Mouse (Mus musculus): ENCODE data around the gene C2cd5. TPM values are rescaled to one million over a fixed set of nuclear protein-coding genes. Genes with fewer than 3 reads are reported as not detected.
"Not testable (repeated sequence)": the region's sequence is repeated elsewhere in the genome, so short reads cannot be mapped to it uniquely, and the experiment has no call there.

Gene C2cd5
- polyA plus RNA-seq, 1 experiment from 2014 or later = 25.0 TPM

- WGBS = 91% methylated on average over 15 of the region's 15 CpGs
- H3K9me3 ChIP-seq (ENCODE audit: control insufficient read depth, low read length) = no peaks in the 10 kb centered on the region
- DNase-seq (ENCODE audit: low spot score) (no peak), ATAC-seq (replicated peaks; ENCODE audit: low FRiP score) (no peak)
- H3K9ac ChIP-seq (ENCODE audit: low read depth, low read length) = no peak overlapping the region
- no peak overlapping the region for H3K27ac ChIP-seq (ENCODE audit: low read depth, low read length)
- H3K4me2 ChIP-seq = no peak overlapping the region
- no peak overlapping the region for H3K4me3 ChIP-seq (ENCODE audit: low read depth, low read length)
- H3K27me3 ChIP-seq (replicated peaks; ENCODE audit: control insufficient read depth, insufficient read depth, low read length) = no peaks in the 10 kb centered on the region
- H3K36me3 ChIP-seq (ENCODE audit: control insufficient read depth, insufficient read depth, low read length) = no peaks in the 10 kb centered on the region; the same call in 1 of the 2 replicates
- no peaks in the 10 kb centered on the region for H3K4me1 ChIP-seq (replicated peaks; ENCODE audit: control insufficient read depth, insufficient read depth, low read length)
These were observed 87.3 kb downstream of the C2cd5 start for GRCm38 (mm10) chr6:143012513-143013215.

- no peaks in the 10 kb centered on the region for H3K27me3 ChIP-seq (replicated peaks; ENCODE audit: control insufficient read depth, insufficient read depth, low read length)
These were observed 91.1 kb downstream of the C2cd5 start for GRCm38 (mm10) chr6:143008865-143009264.

GRCm38 (mm10) chr6:143005209-143005608, 94.7 kb downstream of the C2cd5 start:
- not testable (repeated sequence) for H3K9ac ChIP-seq (ENCODE audit: low read depth, low read length); H3K9me3 ChIP-seq (ENCODE audit: control insufficient read depth, low read length); H3K36me3 ChIP-seq (ENCODE audit: control insufficient read depth, insufficient read depth, low read length); H3K4me1 ChIP-seq (replicated peaks; ENCODE audit: control insufficient read depth, insufficient read depth, low read length); H3K27me3 ChIP-seq (replicated peaks; ENCODE audit: control insufficient read depth, insufficient read depth, low read length); ATAC-seq (replicated peaks; ENCODE audit: low FRiP score); H3K4me2 ChIP-seq; DNase-seq (ENCODE audit: low spot score); H3K4me3 ChIP-seq (ENCODE audit: low read depth, low read length); H3K27ac ChIP-seq (ENCODE audit: low read depth, low read length)
- 88% methylated on average over 9 of the region's 9 CpGs for WGBS

More at GRCm38 (mm10) chr6:143008865-143009264, 91.1 kb downstream of the C2cd5 start:
- WGBS = 83% methylated on average over 5 of the region's 5 CpGs
- Histone ChIP-seq H3K27ac (ENCODE audit: low read depth, low read length) (no peak overlapping the region), H3K4me1 (replicated peaks; ENCODE audit: control insufficient read depth, insufficient read depth, low read length) (no peaks in the 10 kb centered on the region), H3K4me2 (no peak overlapping the region), H3K9me3 (ENCODE audit: control insufficient read depth, low read length) (no peaks in the 10 kb centered on the region), H3K36me3 (ENCODE audit: control insufficient read depth, insufficient read depth, low read length) (no peaks in the 10 kb centered on the region; the same call in 1 of the 2 replicates), H3K4me3 (ENCODE audit: low read depth, low read length) (no peak overlapping the region), H3K9ac (ENCODE audit: low read depth, low read length) (no peak overlapping the region)
- DNase-seq (ENCODE audit: low spot score) (no peak), ATAC-seq (replicated peaks; ENCODE audit: low FRiP score) (no peak)

- no peaks in the 10 kb centered on the region for H3K27me3 ChIP-seq (replicated peaks; ENCODE audit: control insufficient read depth, insufficient read depth, low read length)
- no peak overlapping the region for H3K4me3 ChIP-seq (ENCODE audit: low read depth, low read length)
- no peak overlapping the region for H3K9ac ChIP-seq (ENCODE audit: low read depth, low read length)
- no peaks in the 10 kb centered on the region for H3K4me1 ChIP-seq (replicated peaks; ENCODE audit: control insufficient read depth, insufficient read depth, low read length)
- H3K36me3 ChIP-seq (ENCODE audit: control insufficient read depth, insufficient read depth, low read length) = no peaks in the 10 kb centered on the region; the same call in 1 of the 2 replicates
- ATAC-seq (replicated peaks; ENCODE audit: low FRiP score) (no peak), DNase-seq (ENCODE audit: low spot score) (no peak)
- no peak overlapping the region for H3K4me2 ChIP-seq
- H3K27ac ChIP-seq (ENCODE audit: low read depth, low read length) = no peak overlapping the region
- H3K9me3 ChIP-seq (ENCODE audit: control insufficient read depth, low read length) = no peaks in the 10 kb centered on the region
- 75% methylated on average over 9 of the region's 9 CpGs for WGBS
These were observed 95.1 kb downstream of the C2cd5 start for GRCm38 (mm10) chr6:143004801-143005200.

GRCm38 (mm10) chr6:142998221-142998999, 101.5 kb downstream of the C2cd5 start:
- Histone ChIP-seq H3K27me3 (replicated peaks; ENCODE audit: control insufficient read depth, insufficient read depth, low read length) (no peaks in the 10 kb centered on the region), H3K4me1 (replicated peaks; ENCODE audit: control insufficient read depth, insufficient read depth, low read length) (peaks cover 8% of the 10 kb centered on the region; the same call in 1 of the 2 replicates), H3K9me3 (ENCODE audit: control insufficient read depth, low read length) (no peaks in the 10 kb centered on the region), H3K4me2 (no peak overlapping the region), H3K4me3 (ENCODE audit: low read depth, low read length) (no peak overlapping the region), H3K36me3 (ENCODE audit: control insufficient read depth, insufficient read depth, low read length) (no peaks in the 10 kb centered on the region), H3K27ac (ENCODE audit: low read depth, low read length) (no peak overlapping the region), H3K9ac (ENCODE audit: low read depth, low read length) (no peak overlapping the region)
- no peak for DNase-seq (ENCODE audit: low spot score)
- ATAC-seq (replicated peaks; ENCODE audit: low FRiP score) = no peak
- WGBS = 57% methylated on average over 12 of the region's 12 CpGs

GRCm38 (mm10) chr6:142996887-142997286, 103.1 kb downstream of the C2cd5 start:
- Histone ChIP-seq H3K9ac (ENCODE audit: low read depth, low read length) (no peak overlapping the region), H3K4me2 (no peak overlapping the region), H3K9me3 (ENCODE audit: control insufficient read depth, low read length) (no peaks in the 10 kb centered on the region), H3K36me3 (ENCODE audit: control insufficient read depth, insufficient read depth, low read length) (no peaks in the 10 kb centered on the region), H3K27ac (ENCODE audit: low read depth, low read length) (no peak overlapping the region), H3K4me1 (replicated peaks; ENCODE audit: control insufficient read depth, insufficient read depth, low read length) (peaks cover 8% of the 10 kb centered on the region; the same call in 1 of the 2 replicates), H3K4me3 (ENCODE audit: low read depth, low read length) (no peak overlapping the region), H3K27me3 (replicated peaks; ENCODE audit: control insufficient read depth, insufficient read depth, low read length) (no peaks in the 10 kb centered on the region)
- no peak for DNase-seq (ENCODE audit: low spot score)
- no peak for ATAC-seq (replicated peaks; ENCODE audit: low FRiP score)
- 74% methylated on average over 3 of the region's 3 CpGs for WGBS

- Histone ChIP-seq H3K36me3 (ENCODE audit: control insufficient read depth, insufficient read depth, low read length) (no peaks in the 10 kb centered on the region), H3K9me3 (ENCODE audit: control insufficient read depth, low read length) (no peaks in the 10 kb centered on the region), H3K4me3 (ENCODE audit: low read depth, low read length) (no peak overlapping the region), H3K9ac (ENCODE audit: low read depth, low read length) (no peak overlapping the region), H3K27me3 (replicated peaks; ENCODE audit: control insufficient read depth, insufficient read depth, low read length) (no peaks in the 10 kb centered on the region), H3K4me2 (no peak overlapping the region), H3K27ac (ENCODE audit: low read depth, low read length) (no peak overlapping the region), H3K4me1 (replicated peaks; ENCODE audit: control insufficient read depth, insufficient read depth, low read length) (peaks cover 10% of the 10 kb centered on the region; the same call in 1 of the 2 replicates)
- 65% methylated on average over 5 of the region's 5 CpGs for WGBS
- no peak for DNase-seq (ENCODE audit: low spot score)
- no peak for ATAC-seq (replicated peaks; ENCODE audit: low FRiP score)
These were observed 104.4 kb downstream of the C2cd5 start for GRCm38 (mm10) chr6:142995567-142995966.

GRCm38 (mm10) chr6:142994821-142995220, 105.1 kb downstream of the C2cd5 start:
- WGBS = 55% methylated on average over 7 of the region's 7 CpGs
- no peaks in the 10 kb centered on the region for H3K27me3 ChIP-seq (replicated peaks; ENCODE audit: control insufficient read depth, insufficient read depth, low read length)
- H3K9me3 ChIP-seq (ENCODE audit: control insufficient read depth, low read length) = no peaks in the 10 kb centered on the region
- H3K9ac ChIP-seq (ENCODE audit: low read depth, low read length) = no peak overlapping the region
- H3K4me1 ChIP-seq (replicated peaks; ENCODE audit: control insufficient read depth, insufficient read depth, low read length) = peaks cover 10% of the 10 kb centered on the region; the same call in 1 of the 2 replicates
- H3K27ac ChIP-seq (ENCODE audit: low read depth, low read length) = no peak overlapping the region; the same call in 1 of the 2 replicates
- H3K36me3 ChIP-seq (ENCODE audit: control insufficient read depth, insufficient read depth, low read length) = no peaks in the 10 kb centered on the region
- no peak overlapping the region for H3K4me2 ChIP-seq
- no peak for DNase-seq (ENCODE audit: low spot score)
- no peak for ATAC-seq (replicated peaks; ENCODE audit: low FRiP score)
- no peak overlapping the region for H3K4me3 ChIP-seq (ENCODE audit: low read depth, low read length)
